Mouse (Mus musculus) heart, embryonic 13.5 days (tissue): Measurements from ENCODE around the gene Gmfg. TPM values are rescaled to one million over a fixed set of nuclear protein-coding genes. Genes with fewer than 3 reads are reported as not detected.

Experiments
- ATAC-seq: fragments of 200-750 bp; cut with Nextera tagmentation; 2 replicates; pipeline ENCODE4 v1.8.0; 2017; ENCODE audit warnings: moderate TSS enrichment; ENCODE audit not compliant: insufficient number of reproducible peaks, low FRiP score, low TSS enrichment; ENCODE audit errors: extremely low read depth
- H3K27ac ChIP-seq: fragments of 300-500 bp; sonication (generic); replicated peaks from 2 replicates; pipeline ENCODE4 v1.5.1; 2015; ENCODE audit warnings: moderate library complexity, mild to moderate bottlenecking, inconsistent platforms
- H3K27me3 ChIP-seq: fragments of 300-500 bp; sonication (generic); replicated peaks from 2 replicates; pipeline ENCODE4 v1.6.1; 2015; ENCODE audit warnings: mild to moderate bottlenecking, inconsistent platforms
- H3K36me3 ChIP-seq: fragments of 300-500 bp; sonication (generic); 2 replicates; pipeline ENCODE4 v1.6.1; 2015; ENCODE audit warnings: mild to moderate bottlenecking, inconsistent platforms
- H3K4me1 ChIP-seq: fragments of 300-500 bp; sonication (generic); 2 replicates; pipeline ENCODE4 v1.6.1; 2015; ENCODE audit warnings: inconsistent platforms
- H3K4me2 ChIP-seq: fragments of 300-500 bp; sonication (generic); 2 replicates; pipeline ENCODE4 v1.6.1; 2015; ENCODE audit warnings: inconsistent platforms, mild to moderate bottlenecking, moderate library complexity
- H3K4me3 ChIP-seq: fragments of 300-500 bp; sonication (generic); 2 replicates; pipeline ENCODE4 v1.5.1; 2015; ENCODE audit warnings: moderate library complexity, mild to moderate bottlenecking, inconsistent platforms
- H3K9ac ChIP-seq: fragments of 300-500 bp; sonication (generic); 2 replicates; pipeline ENCODE4 v1.6.1; 2015; ENCODE audit warnings: inconsistent platforms, mild to moderate bottlenecking, moderate library complexity
- H3K9me3 ChIP-seq: fragments of 300-500 bp; sonication (generic); 2 replicates; pipeline ENCODE4 v1.6.1; 2016; ENCODE audit warnings: inconsistent platforms
- WGBS: fragments of 180-500 bp; shearing (Covaris S2); methylation state at CpG from one replicate; pipeline ENCODE4 v1.1.7; 2015; ENCODE audit warnings: mixed read lengths; 5-methylcytosine and 5-hydroxymethylcytosine counted together
- polyA plus RNA-seq: library from polyadenylated mRNA; unstranded; fragments of >200 nt; fragmentation: Nextera tagmentation; extraction: Ambion mirVana; gene quantifications from 2 replicates; pipeline ENCODE4 v1.2.1, GENCODE M21; 2015

Gene Gmfg
- polyA plus RNA-seq, 1 experiment from 2014 or later = 8.4 TPM

DNA sequence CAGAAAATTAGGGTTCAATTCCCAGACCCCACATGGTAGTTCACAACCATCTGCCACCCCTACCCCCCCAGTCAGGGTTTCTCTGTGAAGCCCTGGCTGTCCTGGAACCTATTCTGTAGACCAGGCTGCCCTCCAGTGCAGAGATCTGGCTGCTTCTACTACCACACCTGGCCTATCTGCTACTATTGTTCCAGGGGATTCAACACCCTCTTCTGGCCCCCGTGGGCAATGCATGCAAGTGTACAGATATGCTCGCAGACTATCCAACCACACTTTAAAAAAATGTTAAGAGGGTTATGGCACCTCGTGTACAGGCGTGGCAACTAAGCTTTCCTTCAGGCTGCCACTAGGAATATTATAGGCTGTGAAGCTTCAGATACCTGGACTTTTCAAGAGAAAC, 24.4 kb upstream of the Gmfg start:
- no peak overlapping the region for H3K4me2 ChIP-seq
- no peaks in the 10 kb centered on the region for H3K9me3 ChIP-seq
- ATAC-seq = no peak
- H3K4me1 ChIP-seq = peaks cover 23% of the 10 kb centered on the region
- no peak overlapping the region for H3K9ac ChIP-seq
- H3K27me3 ChIP-seq = no peaks in the 10 kb centered on the region
- H3K36me3 ChIP-seq = peaks cover 99% of the 10 kb centered on the region
- WGBS = 80% methylated on average over 4 of the region's 4 CpGs
- H3K4me3 ChIP-seq = no peak overlapping the region
- H3K27ac ChIP-seq = no peak overlapping the region

DNA sequence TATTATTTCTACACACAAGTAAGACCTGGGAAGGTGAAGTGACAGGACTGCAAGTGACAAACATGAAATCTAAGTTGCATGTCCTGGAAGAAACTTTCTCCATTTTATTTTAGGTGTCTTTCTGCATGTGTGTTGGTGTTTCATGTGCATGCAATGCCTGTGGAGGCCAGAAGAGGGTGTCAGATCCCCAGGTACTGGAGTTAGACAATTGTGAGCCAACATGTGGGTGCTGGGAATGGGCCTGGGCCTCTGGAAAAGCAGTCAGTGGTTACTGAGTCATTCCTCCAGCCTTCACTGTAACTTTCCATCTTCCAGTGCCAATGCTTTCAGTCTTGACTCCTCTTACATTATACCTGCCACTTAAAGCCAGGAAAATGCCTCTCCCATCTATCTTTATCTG, 19.9 kb upstream of the Gmfg start:
- no peak overlapping the region for H3K4me3 ChIP-seq
- no peak for ATAC-seq
- peaks cover 100% of the 10 kb centered on the region for H3K36me3 ChIP-seq
- no peak overlapping the region for H3K9ac ChIP-seq
- no peak overlapping the region for H3K4me2 ChIP-seq
- no peaks in the 10 kb centered on the region for H3K9me3 ChIP-seq
- no peaks in the 10 kb centered on the region for H3K27me3 ChIP-seq
- H3K4me1 ChIP-seq = peaks cover 14% of the 10 kb centered on the region
- H3K27ac ChIP-seq = no peak overlapping the region

- peak overlapping the region; percentile 38; the same call in 1 of the 2 replicates for H3K27ac ChIP-seq
- H3K36me3 ChIP-seq = peaks cover 100% of the 10 kb centered on the region
- H3K9me3 ChIP-seq = no peaks in the 10 kb centered on the region
- 57% methylated on average over 8 of the region's 8 CpGs for WGBS
- no peaks in the 10 kb centered on the region for H3K27me3 ChIP-seq
- no peak overlapping the region for H3K4me2 ChIP-seq
- peaks cover 14% of the 10 kb centered on the region for H3K4me1 ChIP-seq
- no peak for ATAC-seq
- no peak overlapping the region for H3K4me3 ChIP-seq
- no peak overlapping the region for H3K9ac ChIP-seq
These were observed 19.1 kb upstream of the Gmfg start for GRCm38 (mm10) chr7:28418096-28418670.

- Histone ChIP-seq H3K27me3 (no peaks in the 10 kb centered on the region), H3K9ac (no peak overlapping the region), H3K27ac (no peak overlapping the region), H3K4me2 (no peak overlapping the region), H3K36me3 (peaks cover 96% of the 10 kb centered on the region), H3K9me3 (no peaks in the 10 kb centered on the region), H3K4me1 (peaks cover 14% of the 10 kb centered on the region), H3K4me3 (no peak overlapping the region)
- no peak for ATAC-seq
- 91% methylated on average over 2 of the region's 2 CpGs for WGBS
These were observed 17.8 kb upstream of the Gmfg start for GRCm38 (mm10) chr7:28419416-28419815.

GRCm38 (mm10) chr7:28423018-28423417, 14.2 kb upstream of the Gmfg start:
- H3K4me2 ChIP-seq = no peak overlapping the region
- H3K36me3 ChIP-seq = peaks cover 65% of the 10 kb centered on the region
- no peak for ATAC-seq
- peaks cover 22% of the 10 kb centered on the region for H3K4me1 ChIP-seq
- H3K27me3 ChIP-seq = no peaks in the 10 kb centered on the region
- H3K9me3 ChIP-seq = no peaks in the 10 kb centered on the region
- H3K4me3 ChIP-seq = no peak overlapping the region
- H3K9ac ChIP-seq = no peak overlapping the region
- no peak overlapping the region for H3K27ac ChIP-seq
- WGBS = 95% methylated on average over 1 of the region's 1 CpGs

DNA sequence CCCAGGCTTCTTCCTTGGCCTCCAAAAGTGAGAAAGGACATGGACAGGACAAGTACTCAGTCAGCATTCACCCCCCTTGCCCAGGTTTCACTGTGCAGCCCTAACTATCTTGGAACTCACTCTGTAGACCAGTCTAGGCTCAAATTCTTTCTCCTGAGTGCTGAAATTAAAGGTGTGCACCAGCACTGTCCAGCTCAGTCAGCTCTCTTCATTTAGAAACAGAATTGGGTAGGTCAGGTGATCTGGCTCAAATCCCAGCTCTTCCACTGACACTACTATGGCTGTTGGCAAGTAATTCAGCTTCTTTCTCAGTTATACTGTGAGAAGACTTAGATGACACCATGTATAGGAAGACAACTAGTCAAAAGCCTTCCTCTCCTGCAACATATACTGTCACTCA, 9.5 kb upstream of the Gmfg start:
- H3K36me3 ChIP-seq = peaks cover 46% of the 10 kb centered on the region
- no peaks in the 10 kb centered on the region for H3K9me3 ChIP-seq
- H3K27ac ChIP-seq = peak overlapping the region; percentile 68
- H3K4me3 ChIP-seq = no peak overlapping the region
- peaks cover 31% of the 10 kb centered on the region for H3K4me1 ChIP-seq
- no peak overlapping the region for H3K9ac ChIP-seq
- no peak overlapping the region for H3K4me2 ChIP-seq
- H3K27me3 ChIP-seq = no peaks in the 10 kb centered on the region
- no peak for ATAC-seq

- Histone ChIP-seq H3K27me3 (no peaks in the 10 kb centered on the region), H3K4me2 (no peak overlapping the region), H3K9ac (no peak overlapping the region), H3K27ac (no peak overlapping the region), H3K36me3 (peaks cover 41% of the 10 kb centered on the region), H3K4me3 (no peak overlapping the region), H3K4me1 (peaks cover 58% of the 10 kb centered on the region), H3K9me3 (no peaks in the 10 kb centered on the region)
- ATAC-seq = no peak
- 59% methylated on average over 1 of the region's 1 CpGs for WGBS
These were observed 6.7 kb upstream of the Gmfg start for GRCm38 (mm10) chr7:28430512-28430911.

DNA sequence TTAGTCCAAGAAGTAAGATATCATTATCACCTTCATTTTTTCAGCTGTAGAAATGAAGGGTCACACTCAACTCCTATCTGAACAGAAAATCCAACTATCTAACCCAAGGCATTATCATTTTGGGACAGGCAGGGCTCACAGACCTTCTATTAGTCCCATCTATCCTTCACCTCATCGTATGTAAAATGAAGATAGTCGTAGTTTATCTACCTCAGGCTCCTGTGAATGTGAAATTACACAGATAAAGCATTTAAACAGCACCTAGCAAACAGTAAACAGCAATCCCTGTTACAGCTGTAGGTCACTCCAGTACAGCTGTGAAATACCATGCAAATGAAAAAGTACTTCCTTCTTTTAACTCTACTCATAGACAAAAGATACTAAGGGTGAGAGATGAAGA, 5.0 kb upstream of the Gmfg start:
- Histone ChIP-seq H3K36me3 (peaks cover 38% of the 10 kb centered on the region), H3K27ac (peak overlapping the region; percentile 38), H3K27me3 (no peaks in the 10 kb centered on the region), H3K9me3 (no peaks in the 10 kb centered on the region), H3K4me1 (peaks cover 59% of the 10 kb centered on the region), H3K4me3 (no peak overlapping the region), H3K9ac (no peak overlapping the region), H3K4me2 (peak overlapping the region; percentile 20)
- ATAC-seq = no peak
- WGBS = 67% methylated on average over 2 of the region's 2 CpGs

GRCm38 (mm10) chr7:28435660-28436259, 1.5 kb upstream of the Gmfg start:
- peak; percentile 10 for ATAC-seq
- H3K4me1 ChIP-seq = peaks cover 50% of the 10 kb centered on the region
- H3K9ac ChIP-seq = peak overlapping the region; percentile 99
- peaks cover 25% of the 10 kb centered on the region for H3K36me3 ChIP-seq
- no peaks in the 10 kb centered on the region for H3K27me3 ChIP-seq
- no peaks in the 10 kb centered on the region for H3K9me3 ChIP-seq
- H3K4me2 ChIP-seq = peak overlapping the region; percentile 91
- under 1% methylated on average over 54 of the region's 70 CpGs for WGBS
- peak overlapping the region; percentile 56 for H3K27ac ChIP-seq
- H3K4me3 ChIP-seq = peak overlapping the region; percentile 96

DNA sequence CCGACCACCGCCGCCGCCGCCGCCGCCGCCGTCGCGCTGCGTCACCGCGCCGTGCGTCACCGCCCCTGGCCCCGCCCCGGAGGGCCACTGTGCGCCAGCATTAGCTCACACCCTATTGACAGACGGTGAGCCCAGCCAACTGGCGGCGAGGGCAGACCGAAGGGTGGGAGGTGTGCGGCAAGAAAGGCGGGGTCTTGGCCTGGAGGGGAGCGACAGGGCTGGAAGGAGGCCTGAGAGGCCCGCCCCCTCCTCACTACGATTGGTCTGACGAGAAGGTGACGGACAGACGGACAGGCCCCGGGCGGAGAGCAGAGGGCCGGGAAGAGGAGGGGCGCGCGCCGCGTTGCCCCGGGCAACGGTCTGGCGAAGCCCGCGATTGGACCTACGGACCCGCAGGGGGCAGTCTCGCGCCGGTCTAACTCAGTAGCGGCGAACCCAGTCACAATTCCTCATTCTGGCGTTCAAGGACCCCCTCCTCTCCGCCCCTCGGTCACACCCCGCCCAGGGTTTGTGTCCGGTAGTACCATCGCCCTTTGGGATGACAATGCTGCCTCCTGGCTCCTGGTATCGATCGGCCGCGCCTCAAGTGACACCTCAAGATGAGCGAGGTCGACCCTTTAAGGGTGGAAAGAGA, 859 bp upstream of the Gmfg start:
- Histone ChIP-seq H3K4me1 (peaks cover 49% of the 10 kb centered on the region), H3K27ac (peak overlapping the region; percentile 68), H3K9me3 (no peaks in the 10 kb centered on the region), H3K9ac (peak overlapping the region; percentile 99), H3K27me3 (no peaks in the 10 kb centered on the region), H3K4me3 (peak overlapping the region; percentile 96), H3K4me2 (peak overlapping the region; percentile 91), H3K36me3 (peaks cover 21% of the 10 kb centered on the region)
- peak; percentile 98 for ATAC-seq
- WGBS = under 1% methylated on average over 52 of the region's 64 CpGs

DNA sequence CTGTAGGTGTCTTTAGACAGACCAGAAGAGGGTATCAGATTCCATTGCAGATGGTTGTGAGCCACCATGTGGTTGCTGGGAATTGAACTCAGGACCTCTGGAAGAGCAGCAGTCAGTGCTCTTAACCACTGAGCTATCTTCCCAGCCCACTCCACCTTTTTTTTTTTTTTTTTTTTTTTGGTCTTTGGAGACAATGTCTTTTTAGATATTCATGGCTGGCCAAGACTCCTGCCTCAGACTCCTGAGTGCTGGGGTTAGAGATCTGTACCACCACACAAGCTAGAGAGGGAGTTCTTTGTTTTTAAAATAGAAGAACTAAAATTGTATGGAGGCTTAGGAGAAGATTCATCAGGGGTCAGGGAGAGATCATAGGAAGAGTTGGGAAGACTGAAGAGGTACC, 717 bp downstream of the Gmfg start:
- Histone ChIP-seq H3K27ac (no peak overlapping the region), H3K4me1 (peaks cover 33% of the 10 kb centered on the region)

DNA sequence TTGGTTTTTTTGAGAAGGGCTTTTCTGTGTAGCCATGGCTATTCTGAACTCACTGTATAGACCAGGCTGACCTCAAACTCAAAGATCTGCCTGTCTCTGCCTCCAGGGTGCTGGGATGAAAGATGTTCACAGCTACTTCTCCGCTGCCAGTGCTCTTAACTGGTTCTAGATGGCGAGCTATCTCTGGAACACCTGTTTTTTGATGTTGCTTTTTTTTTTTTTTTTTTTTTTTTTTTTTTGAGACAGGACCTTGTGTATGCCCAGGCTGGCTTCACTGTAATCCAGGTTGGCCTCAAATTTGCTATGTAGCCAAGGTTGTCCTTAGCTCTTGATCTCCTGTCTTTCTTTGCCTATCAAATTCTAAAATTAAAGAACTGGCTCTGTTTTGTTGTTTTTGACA, 1.5 kb downstream of the Gmfg start:
- WGBS = 75% methylated on average over 2 of the region's 2 CpGs
- H3K9me3 ChIP-seq = no peaks in the 10 kb centered on the region
- H3K36me3 ChIP-seq = no peaks in the 10 kb centered on the region
- H3K4me3 ChIP-seq = no peak overlapping the region
- H3K27me3 ChIP-seq = no peaks in the 10 kb centered on the region
- no peak overlapping the region for H3K4me2 ChIP-seq
- H3K27ac ChIP-seq = no peak overlapping the region
- no peak for ATAC-seq
- no peak overlapping the region for H3K9ac ChIP-seq
- H3K4me1 ChIP-seq = peaks cover 25% of the 10 kb centered on the region

More for the DNA sequence above, 717 bp downstream of the Gmfg start:
- H3K9ac ChIP-seq = no peak overlapping the region
- H3K36me3 ChIP-seq = peaks cover 5% of the 10 kb centered on the region; the same call in 1 of the 2 replicates
- H3K27me3 ChIP-seq = no peaks in the 10 kb centered on the region
- H3K9me3 ChIP-seq = no peaks in the 10 kb centered on the region
- H3K4me3 ChIP-seq = no peak overlapping the region
- no peak for ATAC-seq
- H3K4me2 ChIP-seq = no peak overlapping the region
